Comparison of ENCODE assay signal across 8 mouse cellular contexts in the genomic region with DNA sequence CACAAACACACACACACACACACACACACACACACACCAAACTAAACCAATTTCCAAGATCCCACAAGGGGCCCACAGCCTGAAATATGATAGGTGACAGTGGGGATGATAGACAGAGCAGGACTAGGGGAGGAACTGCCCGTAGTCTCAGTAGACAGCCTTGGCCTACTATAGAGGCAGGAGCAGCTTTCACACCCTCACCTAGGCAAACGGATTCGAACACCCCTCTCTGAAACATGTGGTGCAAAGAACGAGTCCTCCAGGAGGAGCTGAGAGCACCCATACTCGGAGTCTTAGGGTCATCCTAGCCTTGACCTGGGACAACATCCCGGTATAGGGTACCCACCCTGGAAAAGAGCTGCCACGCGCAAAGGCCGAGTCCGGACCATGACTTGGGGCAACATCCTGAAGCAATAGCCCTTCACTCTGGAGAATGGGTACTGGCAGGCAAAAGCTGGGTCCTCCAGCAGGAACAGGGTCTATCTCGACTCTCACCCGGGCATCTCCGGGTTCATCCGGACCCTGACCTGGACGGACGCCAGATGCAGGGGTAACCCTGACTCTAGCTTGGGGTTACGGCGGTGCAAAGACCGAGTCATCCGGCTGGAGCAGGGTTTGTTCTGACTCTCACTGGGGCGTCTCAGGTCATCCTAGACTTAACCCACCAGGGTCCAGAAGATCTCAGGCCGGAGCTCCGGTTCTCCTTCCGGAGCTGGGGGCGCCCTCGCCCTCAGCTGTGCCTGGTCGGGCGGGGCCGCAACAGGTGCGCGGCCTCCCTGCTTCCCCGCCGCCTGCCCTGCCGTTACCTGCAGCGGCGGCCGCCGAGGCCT. TPM values are rescaled to one million over a fixed set of nuclear protein-coding genes. Genes with fewer than 3 reads are reported as not detected.
DNase-seq lines count a peak whose midpoint lies in the region; ATAC-seq and TF ChIP-seq lines count a peak whose summit lies in the region.

No protein-coding gene starts in this region.

- no peak for TF ChIP-seq CTCF in liver, adult 2 months (IDR thresholded peaks at IDR 0.05; ENCODE audit: low read depth, low read length)

- no peaks in the 10 kb centered on the region for H3K27me3 ChIP-seq in forebrain, embryonic 11.5 days (ENCODE audit: control insufficient read depth, insufficient read depth, low read length)
- no peaks in the 10 kb centered on the region for H3K27me3 ChIP-seq in hindbrain, embryonic 12.5 days
- no peaks in the 10 kb centered on the region for H3K27me3 ChIP-seq in liver, adult 2 months (ENCODE audit: control insufficient read depth, insufficient read depth, low read length)
- no peaks in the 10 kb centered on the region for H3K27me3 ChIP-seq in neural tube, embryonic 12.5 days (replicated peaks)

- 2% methylated on average over 37 of the region's 38 CpGs for WGBS in forebrain, embryonic 11.5 days
- WGBS in hindbrain, embryonic 12.5 days: 3% methylated on average over 37 of the region's 38 CpGs
- 3% methylated on average over 38 of the region's 38 CpGs for WGBS in liver, adult 2 months
- WGBS in neural tube, embryonic 12.5 days: 2% methylated on average over 38 of the region's 38 CpGs

- peak overlapping the region; percentile 81 for H3K9ac ChIP-seq in forebrain, embryonic 11.5 days (ENCODE audit: low read length)
- peak overlapping the region; percentile 72 for H3K9ac ChIP-seq in hindbrain, embryonic 12.5 days
- H3K9ac ChIP-seq in liver, adult 2 months (ENCODE audit: low read depth, low read length): peak overlapping the region; percentile 90
- peak overlapping the region; percentile 75 for H3K9ac ChIP-seq in neural tube, embryonic 12.5 days

- peak; percentile 79; the same call in 1 of the 2 replicates for ATAC-seq in forebrain, embryonic 11.5 days (replicated peaks; ENCODE audit: low FRiP score)
- peak; percentile 71 for ATAC-seq in hindbrain, embryonic 12.5 days (ENCODE audit: low FRiP score)
- ATAC-seq in neural tube, embryonic 12.5 days (ENCODE audit: low FRiP score, low read depth): peak; percentile 38

- H3K27ac ChIP-seq in forebrain, embryonic 11.5 days (ENCODE audit: low read depth, low read length): no peak overlapping the region
- H3K27ac ChIP-seq in hindbrain, embryonic 12.5 days: no peak overlapping the region
- H3K27ac ChIP-seq in liver, adult 2 months (replicated peaks; ENCODE audit: insufficient read depth, low read depth, low read length): peak overlapping the region; percentile 55
- H3K27ac ChIP-seq in neural tube, embryonic 12.5 days: no peak overlapping the region

- H3K4me3 ChIP-seq in forebrain, embryonic 11.5 days (ENCODE audit: low read depth, low read length): peak overlapping the region; percentile 81
- H3K4me3 ChIP-seq in hindbrain, embryonic 12.5 days: peak overlapping the region; percentile 64
- peak overlapping the region; percentile 90 for H3K4me3 ChIP-seq in liver, adult 2 months (ENCODE audit: insufficient read depth, low read depth, low read length)
- H3K4me3 ChIP-seq in neural tube, embryonic 12.5 days: peak overlapping the region; percentile 81

- H3K9me3 ChIP-seq in forebrain, embryonic 11.5 days (ENCODE audit: control insufficient read depth, low read length): no peaks in the 10 kb centered on the region
- no peaks in the 10 kb centered on the region for H3K9me3 ChIP-seq in hindbrain, embryonic 12.5 days (replicated peaks)
- no peaks in the 10 kb centered on the region for H3K9me3 ChIP-seq in neural tube, embryonic 12.5 days

- H3K4me1 ChIP-seq in forebrain, embryonic 11.5 days (replicated peaks; ENCODE audit: control insufficient read depth, insufficient read depth, low read length): peaks cover 5% of the 10 kb centered on the region; the same call in 1 of the 2 replicates
- H3K4me1 ChIP-seq in hindbrain, embryonic 12.5 days: peaks cover 18% of the 10 kb centered on the region
- peaks cover 5% of the 10 kb centered on the region; the same call in 1 of the 2 replicates for H3K4me1 ChIP-seq in liver, adult 2 months (ENCODE audit: control insufficient read depth, insufficient read depth, low read length)
- peaks cover 7% of the 10 kb centered on the region for H3K4me1 ChIP-seq in neural tube, embryonic 12.5 days

- H3K4me2 ChIP-seq in forebrain, embryonic 11.5 days (ENCODE audit: low read depth, low read length, severe bottlenecking): peak overlapping the region; percentile 85
- peak overlapping the region; percentile 78 for H3K4me2 ChIP-seq in hindbrain, embryonic 12.5 days (replicated peaks)
- H3K4me2 ChIP-seq in neural tube, embryonic 12.5 days (replicated peaks): peak overlapping the region; percentile 84

- no peak for TF ChIP-seq POLR2A in liver, adult 2 months (IDR thresholded peaks at IDR 0.05; ENCODE audit: extremely low read depth, insufficient read depth, low read length)

- peaks cover 14% of the 10 kb centered on the region; the same call in 1 of the 2 replicates for H3K79me2 ChIP-seq in liver, adult 2 months (ENCODE audit: control insufficient read depth, insufficient read depth, low read length)

- DNase-seq in retina, postnatal 1 day: peak; percentile 24
- no peak for DNase-seq in retina, embryonic 14.5 days (ENCODE audit: low spot score)
- DNase-seq in adipocyte (ENCODE audit: low spot score): peak; percentile 19
- no peak for DNase-seq in forebrain, embryonic 11.5 days (ENCODE audit: low spot score)
- no peak for DNase-seq in liver, adult 2 months (ENCODE audit: extremely low read depth, low read depth, low spot score)
- no peak for DNase-seq in c-Kit-positive CD71-positive TER-119-positive erythroid progenitor cells, embryonic 14.5 days (ENCODE audit: low spot score)

- no peaks in the 10 kb centered on the region for H3K36me3 ChIP-seq in forebrain, embryonic 11.5 days (ENCODE audit: control insufficient read depth, insufficient read depth, low read length)
- no peaks in the 10 kb centered on the region for H3K36me3 ChIP-seq in hindbrain, embryonic 12.5 days
- H3K36me3 ChIP-seq in liver, adult 2 months (ENCODE audit: control insufficient read depth, insufficient read depth, low read length): no peaks in the 10 kb centered on the region
- H3K36me3 ChIP-seq in neural tube, embryonic 12.5 days: no peaks in the 10 kb centered on the region

RNA-seq across cellular contexts. Expression of gene Fank1, which starts 0.7 kb away (rescaled TPM):
- polyA plus RNA-seq in forebrain, embryonic 11.5 days (2014; fragmentation: Nextera tagmentation; extraction: Ambion mirVana): 1.5 and 1.7 TPM in 2 replicates
- polyA plus RNA-seq in hindbrain, embryonic 12.5 days (2016; fragmentation: Nextera tagmentation; extraction: Ambion mirVana): 2.4 and 3.2 TPM in 2 replicates
- not detected in 2 replicates for total RNA-seq in liver, adult 2 months (2014; rRNA removed)
- not detected in 2 replicates for polyA plus RNA-seq in liver, adult 2 months (2012; rRNA removed)
- 1.1 and 1.5 TPM in 2 replicates for polyA plus RNA-seq in neural tube, embryonic 12.5 days (2016; fragmentation: Nextera tagmentation; extraction: Ambion mirVana)

RNA-seq across cellular contexts. Expression of gene Dhx32, which starts 6.5 kb away (rescaled TPM):
- polyA plus RNA-seq in forebrain, embryonic 11.5 days (2014; fragmentation: Nextera tagmentation; extraction: Ambion mirVana): 75.4 and 78.6 TPM in 2 replicates
- polyA plus RNA-seq in hindbrain, embryonic 12.5 days (2016; fragmentation: Nextera tagmentation; extraction: Ambion mirVana): 33.0 and 34.5 TPM in 2 replicates
- 24.0 and 27.7 TPM in 2 replicates for total RNA-seq in liver, adult 2 months (2014; rRNA removed)
- 15.8 and 17.0 TPM in 2 replicates for polyA plus RNA-seq in liver, adult 2 months (2012; rRNA removed)
- polyA plus RNA-seq in neural tube, embryonic 12.5 days (2016; fragmentation: Nextera tagmentation; extraction: Ambion mirVana): 34.4 and 36.8 TPM in 2 replicates

Comparison
In these comparisons a context has a peak if more than half of its experiments do, and no peak if none do; other contexts are left out.
1. DNase-seq: peak in retina, postnatal 1 day (single experiment) and adipocyte (single experiment); none in retina, embryonic 14.5 days (single experiment), forebrain, embryonic 11.5 days (single experiment), liver, adult 2 months (single experiment) and c-Kit-positive CD71-positive TER-119-positive erythroid progenitor cells, embryonic 14.5 days (single experiment).
2. Peak in every context shown above with its lines, with median percentiles within 50 percentile points of each other: ATAC-seq, H3K4me2 ChIP-seq, H3K4me3 ChIP-seq and H3K9ac ChIP-seq.